Mouse (Mus musculus): Measurements from ENCODE around the gene Ptgs1. TPM values are rescaled to one million over a fixed set of nuclear protein-coding genes. Genes with fewer than 3 reads are reported as not detected.

Ptgs1 gene
- polyA plus RNA-seq, 1 experiment = 9.3 TPM

- TF ChIP-seq POLR2A (IDR thresholded peaks at IDR 0.05; ENCODE audit: borderline replicate concordance, insufficient read depth, low read length) (no peak), CTCF (IDR thresholded peaks at IDR 0.05; ENCODE audit: borderline replicate concordance, insufficient read depth, low read depth, low read length) (no peak)
- no peaks in the 10 kb centered on the region for H3K27me3 ChIP-seq (ENCODE audit: control insufficient read depth, insufficient read depth, low read length)
- H3K4me1 ChIP-seq (ENCODE audit: control insufficient read depth, insufficient read depth, low read length) = peaks cover 7% of the 10 kb centered on the region
- 84% methylated on average over 9 of the region's 9 CpGs for WGBS
- no peak overlapping the region for H3K27ac ChIP-seq (ENCODE audit: insufficient read depth, low read length)
- DNase-seq = no peak
- H3K4me3 ChIP-seq (replicated peaks; ENCODE audit: insufficient read depth, low read depth, low read length) = no peak overlapping the region
Observed at GRCm38 (mm10) chr2:36243296-36243891, 13.2 kb downstream of the Ptgs1 start.

- H3K4me1 ChIP-seq (ENCODE audit: control insufficient read depth, insufficient read depth, low read length) = peaks cover 7% of the 10 kb centered on the region
- 67% methylated on average over 5 of the region's 5 CpGs for WGBS
- no peak overlapping the region for H3K4me3 ChIP-seq (replicated peaks; ENCODE audit: insufficient read depth, low read depth, low read length)
- no peak for DNase-seq
- TF ChIP-seq POLR2A (IDR thresholded peaks at IDR 0.05; ENCODE audit: borderline replicate concordance, insufficient read depth, low read length) (no peak), CTCF (IDR thresholded peaks at IDR 0.05; ENCODE audit: borderline replicate concordance, insufficient read depth, low read depth, low read length) (no peak)
- no peak overlapping the region for H3K27ac ChIP-seq (ENCODE audit: insufficient read depth, low read length)
- no peaks in the 10 kb centered on the region; the same call in 1 of the 2 replicates for H3K27me3 ChIP-seq (ENCODE audit: control insufficient read depth, insufficient read depth, low read length)
Observed at GRCm38 (mm10) chr2:36243892-36244309, 13.7 kb downstream of the Ptgs1 start.

GRCm38 (mm10) chr2:36244705-36245104, 14.5 kb downstream of the Ptgs1 start:
- DNase-seq = no peak
- peaks cover 7% of the 10 kb centered on the region for H3K4me1 ChIP-seq (ENCODE audit: control insufficient read depth, insufficient read depth, low read length)
- TF ChIP-seq CTCF (IDR thresholded peaks at IDR 0.05; ENCODE audit: borderline replicate concordance, insufficient read depth, low read depth, low read length) (no peak), POLR2A (IDR thresholded peaks at IDR 0.05; ENCODE audit: borderline replicate concordance, insufficient read depth, low read length) (no peak)

GRCm38 (mm10) chr2:36247964-36248363, 17.7 kb downstream of the Ptgs1 start:
- 81% methylated on average over 3 of the region's 3 CpGs for WGBS
- H3K27ac ChIP-seq (ENCODE audit: insufficient read depth, low read length) = no peak overlapping the region
- TF ChIP-seq CTCF (IDR thresholded peaks at IDR 0.05; ENCODE audit: borderline replicate concordance, insufficient read depth, low read depth, low read length) = no peak
- TF ChIP-seq POLR2A (IDR thresholded peaks at IDR 0.05; ENCODE audit: borderline replicate concordance, insufficient read depth, low read length) = no peak
- no peak for DNase-seq
- H3K4me3 ChIP-seq (replicated peaks; ENCODE audit: insufficient read depth, low read depth, low read length) = no peak overlapping the region
- no peaks in the 10 kb centered on the region; the same call in 1 of the 2 replicates for H3K27me3 ChIP-seq (ENCODE audit: control insufficient read depth, insufficient read depth, low read length)
- no peaks in the 10 kb centered on the region; the same call in 1 of the 2 replicates for H3K4me1 ChIP-seq (ENCODE audit: control insufficient read depth, insufficient read depth, low read length)

More at GRCm38 (mm10) chr2:36244705-36245104, 14.5 kb downstream of the Ptgs1 start:
- Histone ChIP-seq H3K4me3 (replicated peaks; ENCODE audit: insufficient read depth, low read depth, low read length) (no peak overlapping the region), H3K27ac (ENCODE audit: insufficient read depth, low read length) (no peak overlapping the region), H3K27me3 (ENCODE audit: control insufficient read depth, insufficient read depth, low read length) (no peaks in the 10 kb centered on the region; the same call in 1 of the 2 replicates)
- WGBS = 93% methylated on average over 3 of the region's 3 CpGs

GRCm38 (mm10) chr2:36251156-36251555, 20.9 kb downstream of the Ptgs1 start:
- H3K27me3 ChIP-seq (ENCODE audit: control insufficient read depth, insufficient read depth, low read length) = no peaks in the 10 kb centered on the region; the same call in 1 of the 2 replicates
- H3K27ac ChIP-seq (ENCODE audit: insufficient read depth, low read length) = no peak overlapping the region
- 38% methylated on average over 8 of the region's 8 CpGs for WGBS
- no peak for TF ChIP-seq CTCF (IDR thresholded peaks at IDR 0.05; ENCODE audit: borderline replicate concordance, insufficient read depth, low read depth, low read length)
- no peak for TF ChIP-seq POLR2A (IDR thresholded peaks at IDR 0.05; ENCODE audit: borderline replicate concordance, insufficient read depth, low read length)
- H3K4me3 ChIP-seq (replicated peaks; ENCODE audit: insufficient read depth, low read depth, low read length) = no peak overlapping the region
- DNase-seq = no peak
- no peaks in the 10 kb centered on the region for H3K4me1 ChIP-seq (ENCODE audit: control insufficient read depth, insufficient read depth, low read length)

GRCm38 (mm10) chr2:36252505-36252904, 22.3 kb downstream of the Ptgs1 start:
- WGBS = 85% methylated on average over 4 of the region's 4 CpGs

GRCm38 (mm10) chr2:36254445-36254844, 24.2 kb downstream of the Ptgs1 start:
- Histone ChIP-seq H3K27me3 (ENCODE audit: control insufficient read depth, insufficient read depth, low read length) (no peaks in the 10 kb centered on the region; the same call in 1 of the 2 replicates), H3K27ac (ENCODE audit: insufficient read depth, low read length) (no peak overlapping the region), H3K4me3 (replicated peaks; ENCODE audit: insufficient read depth, low read depth, low read length) (no peak overlapping the region), H3K4me1 (ENCODE audit: control insufficient read depth, insufficient read depth, low read length) (no peaks in the 10 kb centered on the region)
- no peak for DNase-seq
- WGBS = 87% methylated on average over 2 of the region's 2 CpGs
- TF ChIP-seq POLR2A (IDR thresholded peaks at IDR 0.05; ENCODE audit: borderline replicate concordance, insufficient read depth, low read length) = no peak

More at GRCm38 (mm10) chr2:36252505-36252904, 22.3 kb downstream of the Ptgs1 start:
- no peaks in the 10 kb centered on the region; the same call in 1 of the 2 replicates for H3K27me3 ChIP-seq (ENCODE audit: control insufficient read depth, insufficient read depth, low read length)
- H3K4me1 ChIP-seq (ENCODE audit: control insufficient read depth, insufficient read depth, low read length) = no peaks in the 10 kb centered on the region
- no peak for DNase-seq
- no peak overlapping the region for H3K27ac ChIP-seq (ENCODE audit: insufficient read depth, low read length)
- no peak for TF ChIP-seq POLR2A (IDR thresholded peaks at IDR 0.05; ENCODE audit: borderline replicate concordance, insufficient read depth, low read length)
- H3K4me3 ChIP-seq (replicated peaks; ENCODE audit: insufficient read depth, low read depth, low read length) = no peak overlapping the region

GRCm38 (mm10) chr2:36256931-36257330, 26.7 kb downstream of the Ptgs1 start:
- peak in 1 of 2 experiments; percentile 39 for DNase-seq
- TF ChIP-seq POLR2A (IDR thresholded peaks at IDR 0.05; ENCODE audit: borderline replicate concordance, insufficient read depth, low read length) (no peak), CTCF (IDR thresholded peaks at IDR 0.05; ENCODE audit: borderline replicate concordance, insufficient read depth, low read depth, low read length) (no peak)
- Histone ChIP-seq H3K4me3 (replicated peaks; ENCODE audit: insufficient read depth, low read depth, low read length) (no peak overlapping the region), H3K27me3 (ENCODE audit: control insufficient read depth, insufficient read depth, low read length) (no peaks in the 10 kb centered on the region; the same call in 1 of the 2 replicates), H3K4me1 (ENCODE audit: control insufficient read depth, insufficient read depth, low read length) (no peaks in the 10 kb centered on the region), H3K27ac (ENCODE audit: insufficient read depth, low read length) (no peak overlapping the region)
